Mouse (Mus musculus) E14TG2a.4 (cell line): Measurements from ENCODE around the gene Tmem210.
A peak's percentile ranks its signal among the peaks of the same experiment; 100 is the strongest.

Experiments used
- CTCF ChIP-seq: conservative IDR thresholded peaks from 2 replicates; pipeline ENCODE4 v1.5.1; 2014; ENCODE audit warnings: low read length
- NANOG ChIP-seq: IDR thresholded peaks from 2 replicates; pipeline ENCODE4 v1.6.1; 2014; ENCODE audit warnings: borderline replicate concordance, low read length, mixed read lengths
- POU5F1 ChIP-seq: IDR thresholded peaks from 2 replicates; pipeline ENCODE4 v1.6.1; 2014; ENCODE audit warnings: low read length, borderline replicate concordance

GRCm38 (mm10) chr2:25258887-25259286, 29.1 kb upstream of the Tmem210 start:
- TF ChIP-seq CTCF = peak; percentile 82
- no peak for TF ChIP-seq NANOG
- no peak for TF ChIP-seq POU5F1
